Mouse (Mus musculus) MEL (cell line): ENCODE results near the gene Acaa1a. TPM values are rescaled to one million over a fixed set of nuclear protein-coding genes. Genes with fewer than 3 reads are reported as not detected.

Experiments used
- DNase-seq: peaks from one replicate; pipeline ENCODE4 v3.0.0; 2011; ENCODE audit warnings: low read depth, low spot score
- H3K27ac ChIP-seq: 2 replicates; pipeline ENCODE4 v1.5.1; 2012; ENCODE audit warnings: low read depth, mild to moderate bottlenecking, control low read depth, low read length, moderate library complexity; ENCODE audit not compliant: control insufficient read depth
- H3K27me3 ChIP-seq, 2 experiments: fragments of 150-350 bp in 1 of 2; sonication (generic) in 1 of 2; 2 replicates each; pipeline ENCODE4 v1.6.1; 2012; ENCODE audit warnings: low read length in 2 of 2, mild to moderate bottlenecking in 2 of 2, improper control_type of control experiment in 1 of 2, moderate library complexity in 1 of 2; ENCODE audit not compliant: insufficient read depth in 2 of 2, control insufficient read depth in 1 of 2
- H3K36me3 ChIP-seq, 2 experiments: 2 replicates each; pipeline ENCODE4 v1.6.1; 2012 to 2014; ENCODE audit warnings: low read length in 2 of 2, improper control_type of control experiment in 1 of 2, inconsistent platforms in 1 of 2, mild to moderate bottlenecking in 1 of 2; ENCODE audit not compliant: insufficient read depth in 2 of 2, control insufficient read depth in 1 of 2
- H3K4me1 ChIP-seq, 2 experiments: fragments of 150-350 bp in 1 of 2; sonication (generic) in 1 of 2; 2 replicates each; pipeline ENCODE4 v1.6.1; 2012; ENCODE audit warnings: low read length in 2 of 2, improper control_type of control experiment in 1 of 2, mild to moderate bottlenecking in 1 of 2; ENCODE audit not compliant: insufficient read depth in 2 of 2, control insufficient read depth in 1 of 2
- H3K4me3 ChIP-seq, 2 experiments: fragments of 150-350 bp in 1 of 2; sonication (generic) in 1 of 2; 2 replicates each; pipeline ENCODE4 v1.5.1; 2012; ENCODE audit warnings: low read depth in 2 of 2, low read length in 2 of 2, mild to moderate bottlenecking in 2 of 2, moderate library complexity in 2 of 2, control low read depth in 1 of 2, improper control_type of control experiment in 1 of 2; ENCODE audit not compliant: control insufficient read depth in 1 of 2, insufficient read depth in 1 of 2
- H3K79me2 ChIP-seq: 2 replicates; pipeline ENCODE4 v1.6.1; 2012; ENCODE audit warnings: mild to moderate bottlenecking, low read length, moderate library complexity; ENCODE audit not compliant: control insufficient read depth, poor library complexity, insufficient read depth
- H3K9ac ChIP-seq: 2 replicates; pipeline ENCODE4 v1.6.1; 2012; ENCODE audit warnings: low read depth, mild to moderate bottlenecking, control low read depth, low read length, moderate library complexity; ENCODE audit not compliant: control insufficient read depth, poor library complexity, severe bottlenecking
- H3K9me3 ChIP-seq: fragments of 150-350 bp; sonication (generic); replicated peaks from 2 replicates; pipeline ENCODE4 v1.6.1; 2012; ENCODE audit warnings: mild to moderate bottlenecking, low read length, improper control_type of control experiment, moderate library complexity; ENCODE audit not compliant: insufficient read depth
- BHLHE40 ChIP-seq: IDR thresholded peaks from 2 replicates; pipeline ENCODE4 v1.6.1; 2012; ENCODE audit warnings: low read depth, mild to moderate bottlenecking, inconsistent platforms, low read length, improper control_type of control experiment, borderline replicate concordance
- CHD1 ChIP-seq: IDR thresholded peaks from 2 replicates; pipeline ENCODE4 v1.6.1; 2012; ENCODE audit warnings: low read depth, mild to moderate bottlenecking, inconsistent platforms, low read length, improper control_type of control experiment
- E2F4 ChIP-seq: IDR thresholded peaks from 2 replicates; pipeline ENCODE4 v1.6.1; 2011; ENCODE audit warnings: low read depth, low read length, improper control_type of control experiment, borderline replicate concordance
- ELF1 ChIP-seq: IDR thresholded peaks from 2 replicates; pipeline ENCODE4 v1.6.1; 2014; ENCODE audit warnings: low read depth, mild to moderate bottlenecking, inconsistent platforms, low read length, improper control_type of control experiment, moderate library complexity
- EP300 ChIP-seq, 2 experiments: IDR thresholded peaks; 2 replicates each; pipeline ENCODE4 v1.6.1; 2011; ENCODE audit warnings: improper control_type of control experiment in 2 of 2, low read length in 2 of 2, low read depth in 1 of 2, mild to moderate bottlenecking in 1 of 2
- GABPA ChIP-seq: IDR thresholded peaks from 2 replicates; pipeline ENCODE4 v1.6.1; 2012; ENCODE audit warnings: low read depth, mild to moderate bottlenecking, inconsistent platforms, low read length, improper control_type of control experiment, moderate library complexity
- GATA1 ChIP-seq: IDR thresholded peaks from 2 replicates; pipeline ENCODE4 v1.6.1; 2011; ENCODE audit warnings: low read depth, low read length, improper control_type of control experiment
- HCFC1 ChIP-seq: IDR thresholded peaks from 2 replicates; pipeline ENCODE4 v1.6.1; 2012; ENCODE audit warnings: low read depth, mild to moderate bottlenecking, inconsistent platforms, low read length, improper control_type of control experiment, moderate library complexity
- MAX ChIP-seq: IDR thresholded peaks from 2 replicates; pipeline ENCODE4 v1.6.1; 2011; ENCODE audit warnings: low read length, improper control_type of control experiment
- MAZ ChIP-seq: IDR thresholded peaks from 2 replicates; pipeline ENCODE4 v1.6.1; 2012; ENCODE audit warnings: low read depth, mild to moderate bottlenecking, inconsistent platforms, low read length, improper control_type of control experiment
- MEF2A ChIP-seq: IDR thresholded peaks from 2 replicates; pipeline ENCODE4 v1.6.1; 2014; ENCODE audit warnings: low read depth, mild to moderate bottlenecking, inconsistent platforms, low read length, improper control_type of control experiment; ENCODE audit not compliant: poor library complexity, insufficient replicate concordance, severe bottlenecking; ENCODE audit errors: extremely low read depth
- MXI1 ChIP-seq: IDR thresholded peaks from 2 replicates; pipeline ENCODE4 v1.6.1; 2011; ENCODE audit warnings: mild to moderate bottlenecking, low read depth, low read length, improper control_type of control experiment
- MYC ChIP-seq: IDR thresholded peaks from 2 replicates; pipeline ENCODE4 v1.6.1; 2011; ENCODE audit warnings: low read depth, mild to moderate bottlenecking, low read length, improper control_type of control experiment, moderate library complexity
- NELFE ChIP-seq: IDR thresholded peaks from 2 replicates; pipeline ENCODE4 v1.6.1; 2011; ENCODE audit warnings: low read depth, low read length, improper control_type of control experiment
- NRF1 ChIP-seq: IDR thresholded peaks from 2 replicates; pipeline ENCODE4 v1.6.1; 2014; ENCODE audit warnings: low read depth, mild to moderate bottlenecking, inconsistent platforms, low read length, improper control_type of control experiment, moderate library complexity; ENCODE audit not compliant: poor library complexity, insufficient read depth, severe bottlenecking
- POLR2A ChIP-seq, 2 experiments: IDR thresholded peaks; 2 replicates each; pipeline ENCODE4 v1.6.1; 2011 to 2012; ENCODE audit warnings: low read length in 2 of 2, mild to moderate bottlenecking in 2 of 2, control low read depth in 1 of 2, improper control_type of control experiment in 1 of 2, low read depth in 1 of 2, moderate library complexity in 1 of 2; ENCODE audit not compliant: control insufficient read depth in 1 of 2, insufficient read depth in 1 of 2, poor library complexity in 1 of 2
- POLR2AphosphoS2 ChIP-seq: IDR thresholded peaks from 2 replicates; pipeline ENCODE4 v1.6.1; 2011; ENCODE audit warnings: low read length, improper control_type of control experiment
- POLR2AphosphoS5 ChIP-seq: IDR thresholded peaks from 2 replicates; pipeline ENCODE4 v1.6.1; 2012; ENCODE audit warnings: low read depth, borderline replicate concordance, mild to moderate bottlenecking, inconsistent platforms, low read length, moderate library complexity, mixed read lengths
- RAD21 ChIP-seq: IDR thresholded peaks from 2 replicates; pipeline ENCODE4 v1.6.1; 2011; ENCODE audit warnings: mild to moderate bottlenecking, low read depth, low read length, improper control_type of control experiment
- RCOR1 ChIP-seq: IDR thresholded peaks from 2 replicates; pipeline ENCODE4 v1.6.1; 2012; ENCODE audit warnings: low read depth, mild to moderate bottlenecking, inconsistent platforms, low read length, improper control_type of control experiment
- SIN3A ChIP-seq: IDR thresholded peaks from 2 replicates; pipeline ENCODE4 v1.6.1; 2012; ENCODE audit warnings: low read length, improper control_type of control experiment, inconsistent platforms
- TBP ChIP-seq: IDR thresholded peaks from 2 replicates; pipeline ENCODE4 v1.8.0; 2011; ENCODE audit warnings: low read depth, low read length, improper control_type of control experiment
- TCF12 ChIP-seq: IDR thresholded peaks from 2 replicates; pipeline ENCODE4 v1.6.1; 2014; ENCODE audit warnings: low read depth, mild to moderate bottlenecking, inconsistent platforms, low read length, improper control_type of control experiment, moderate library complexity
- USF1 ChIP-seq: IDR thresholded peaks from 2 replicates; pipeline ENCODE4 v1.6.1; 2014; ENCODE audit warnings: low read depth, mild to moderate bottlenecking, inconsistent platforms, low read length, improper control_type of control experiment, moderate library complexity
- ZMIZ1 ChIP-seq: IDR thresholded peaks from 2 replicates; pipeline ENCODE4 v1.6.1; 2012; ENCODE audit warnings: low read depth, mild to moderate bottlenecking, inconsistent platforms, low read length, improper control_type of control experiment, moderate library complexity
- polyA plus RNA-seq, 2 experiments: library from polyadenylated mRNA; stranded (reverse) in 1 of 2; unstranded in 1 of 2; fragments of >175 nt in 1 of 2; fragments of >200 nt in 1 of 2; gene quantifications; 2 replicates each; pipeline versions ENCODE4 v1.2.1 to v1.2.4; 2012; ENCODE audit warnings: low replicate concordance in 2 of 2, low read depth in 1 of 2; ENCODE audit not compliant: insufficient read length in 2 of 2, insufficient read depth in 1 of 2, missing spikeins in 1 of 2
- total RNA-seq: library from RNA; depleted of rRNA; stranded (reverse); fragments of 300-350 nt; gene quantifications from 2 replicates; pipeline ENCODE4 v1.2.3, GENCODE M21; 2012

The Acaa1a gene
- total and polyA plus RNA-seq, 3 experiments, result 19.5 to 22.1 TPM; not detected in 1

GRCm38 (mm10) chr9:119340909-119341816 lies 1.7 kb downstream of the Acaa1a start, which contains the start of gene Myd88:
Gene Myd88 (minus strand): TSS chr9:119341411.
- Histone ChIP-seq H3K4me3 (peak within 1 kb of the TSS; percentile 83 to 92), H3K27ac (peak within 1 kb of the TSS; percentile 85), H3K79me2 (peaks cover 9% of the 10 kb centered on the region), H3K27me3 (no peaks in the 10 kb centered on the region), H3K9me3 (no peaks in the 10 kb centered on the region), H3K9ac (peak within 1 kb of the TSS; percentile 92), H3K4me1 (peaks cover 0 to 8% of the 10 kb centered on the region in 2 experiments; a peak in 3 of 4 replicates)
- peak; percentile 99 for DNase-seq
- TF ChIP-seq BHLHE40 (no peak; the same call in 1 of the 2 replicates), NELFE (peak; percentile 56), CHD1 (no peak), MXI1 (no peak; the same call in 1 of the 2 replicates), ZMIZ1 (peak; percentile 1; the same call in 1 of the 2 replicates), SIN3A (peak; percentile 47), HCFC1 (peak; percentile 57), RCOR1 (peak; percentile 58; the same call in 1 of the 2 replicates), NRF1 (peak; percentile 85), POLR2A (IDR thresholded peaks at IDR 0.05; ENCODE audit: control insufficient read depth in 1 of 2, insufficient read depth in 1 of 2, low read depth in 1 of 2, low read length in 2 of 2, poor library complexity in 1 of 2) (peak; percentile 44 to 71; a peak in 2 of 4 replicates), POLR2AphosphoS2 (peak; percentile 57; the same call in 1 of the 2 replicates), TBP (peak; percentile 73), GABPA (no peak), ELF1 (peak; percentile 33; the same call in 1 of the 2 replicates)
- TF ChIP-seq, all 39 proteins: peak for 10
- H3K36me3 ChIP-seq, result peaks cover 0 to 2% of the 10 kb centered on the region in 2 experiments; a peak in 2 of 4 replicates

GRCm38 (mm10) chr9:119342728-119343127 lies 3.3 kb downstream of the Acaa1a start:
- peaks cover 0 to 8% of the 10 kb centered on the region in 2 experiments; a peak in 3 of 4 replicates for H3K4me1 ChIP-seq
- DNase-seq, result no peak
- TF ChIP-seq MAZ (no peak), TBP (no peak), NRF1 (no peak), GABPA (no peak), POLR2AphosphoS5 (no peak), CHD1 (no peak), RCOR1 (no peak), GATA1 (no peak), EP300 (IDR thresholded peaks at IDR 0.05; ENCODE audit: low read depth in 1 of 2, low read length in 2 of 2) (no peak), E2F4 (no peak), POLR2A (IDR thresholded peaks at IDR 0.05; ENCODE audit: control insufficient read depth in 1 of 2, insufficient read depth in 1 of 2, low read depth in 1 of 2, low read length in 2 of 2, poor library complexity in 1 of 2) (no peak), HCFC1 (no peak), MAX (no peak), RAD21 (no peak), TCF12 (no peak), USF1 (no peak), ELF1 (no peak), SIN3A (no peak), MEF2A (no peak), MYC (no peak)
- TF ChIP-seq, all 39 proteins: peak for 0
- H3K36me3 ChIP-seq, result peaks cover 0 to 2% of the 10 kb centered on the region in 2 experiments; a peak in 2 of 4 replicates
- no peaks in the 10 kb centered on the region for H3K9me3 ChIP-seq
- H3K27ac ChIP-seq, result no peak overlapping the region
- no peak overlapping the region for H3K4me3 ChIP-seq
- H3K9ac ChIP-seq, result no peak overlapping the region
- H3K27me3 ChIP-seq, result no peaks in the 10 kb centered on the region
- H3K79me2 ChIP-seq, result peaks cover 9% of the 10 kb centered on the region
